Mouse (Mus musculus) hindbrain, embryonic 12.5 days (tissue): ENCODE results near the gene Dnajb3. TPM values are rescaled to one million over a fixed set of nuclear protein-coding genes. Genes with fewer than 3 reads are reported as not detected.
A peak's percentile ranks its signal among the peaks of the same experiment; 100 is the strongest.

Experiments
- ATAC-seq: fragments of 200-750 bp; cut with Nextera tagmentation; 2 replicates; pipeline ENCODE4 v1.8.0; 2017; ENCODE audit warnings: moderate TSS enrichment; ENCODE audit not compliant: low FRiP score
- H3K27ac ChIP-seq: fragments of 300-500 bp; sonication (generic); 2 replicates; pipeline ENCODE4 v1.5.1; 2016; ENCODE audit warnings: mild to moderate bottlenecking
- H3K27me3 ChIP-seq: fragments of 300-500 bp; sonication (generic); 2 replicates; pipeline ENCODE4 v1.6.1; 2016; ENCODE audit warnings: mild to moderate bottlenecking
- H3K36me3 ChIP-seq: fragments of 300-500 bp; sonication (generic); 2 replicates; pipeline ENCODE4 v1.6.1; 2016; ENCODE audit warnings: mild to moderate bottlenecking
- H3K4me1 ChIP-seq: fragments of 300-500 bp; sonication (generic); 2 replicates; pipeline ENCODE4 v1.6.1; 2016
- H3K4me2 ChIP-seq: fragments of 300-500 bp; sonication (generic); replicated peaks from 2 replicates; pipeline ENCODE4 v1.6.1; 2016; ENCODE audit warnings: mild to moderate bottlenecking
- H3K4me3 ChIP-seq: fragments of 300-500 bp; sonication (generic); 2 replicates; pipeline ENCODE4 v1.5.1; 2016; ENCODE audit warnings: mild to moderate bottlenecking
- H3K9ac ChIP-seq: fragments of 300-500 bp; sonication (generic); 2 replicates; pipeline ENCODE4 v1.6.1; 2016; ENCODE audit warnings: mild to moderate bottlenecking, moderate library complexity
- H3K9me3 ChIP-seq: fragments of 300-500 bp; sonication (generic); replicated peaks from 2 replicates; pipeline ENCODE4 v1.6.1; 2016; ENCODE audit warnings: mild to moderate bottlenecking
- WGBS: fragments of 180-500 bp; shearing (Covaris S2); methylation state at CpG from one replicate; pipeline ENCODE4 v1.1.7; 2016; 5-methylcytosine and 5-hydroxymethylcytosine counted together
- polyA plus RNA-seq: library from polyadenylated mRNA; unstranded; fragments of >200 nt; fragmentation: Nextera tagmentation; extraction: Ambion mirVana; gene quantifications from 2 replicates; pipeline ENCODE4 v1.2.1, GENCODE M21; 2016

Gene Dnajb3
- polyA plus RNA-seq: 14.1 and 19.0 TPM in 2 replicates

DNA sequence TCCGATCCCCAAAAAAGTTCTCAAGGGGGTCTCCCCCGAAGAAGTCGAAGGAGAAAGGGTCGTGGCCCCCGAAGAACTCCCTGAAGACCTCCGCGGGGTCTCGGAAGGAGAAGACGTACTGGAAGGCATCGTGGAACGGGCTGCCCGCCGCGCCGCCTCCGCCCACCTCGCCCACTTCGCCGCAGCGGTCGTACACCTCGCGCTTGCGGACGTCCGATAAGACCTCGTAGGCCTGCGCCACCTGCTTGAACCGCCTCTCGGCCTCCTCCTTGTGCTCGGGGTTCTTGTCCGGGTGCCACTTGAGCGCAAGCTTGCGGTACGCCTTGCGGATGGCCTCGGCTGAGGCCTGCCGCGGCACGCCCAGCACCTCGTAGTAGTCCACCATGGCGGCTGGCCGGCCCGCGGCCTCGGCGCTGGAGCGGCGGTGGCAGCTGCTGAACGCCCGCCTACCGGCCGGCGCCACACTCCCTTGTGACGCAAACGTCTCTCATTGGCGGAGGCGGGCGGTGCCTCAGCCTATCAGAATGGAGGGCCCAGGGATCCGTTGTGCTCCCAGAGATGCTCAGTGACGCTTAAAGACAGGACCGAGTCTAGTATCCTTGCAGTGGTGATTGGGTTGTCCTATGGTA lies at the start of gene Dnajb3:
TSS of gene Dnajb3 (minus strand) at position 489 of the 629 bp plus-strand sequence.
- peaks cover 6% of the 10 kb centered on the region for H3K4me1 ChIP-seq
- no peaks in the 10 kb centered on the region; the same call in 1 of the 2 replicates for H3K9me3 ChIP-seq
- WGBS: 5% methylated on average over 55 of the region's 62 CpGs
- peak; percentile 100 for ATAC-seq
- no peaks in the 10 kb centered on the region for H3K36me3 ChIP-seq
- H3K27ac ChIP-seq: peak within 1 kb of the TSS; percentile 48; the same call in 1 of the 2 replicates
- H3K27me3 ChIP-seq: no peaks in the 10 kb centered on the region
- H3K9ac ChIP-seq: peak within 1 kb of the TSS; percentile 67
- peak within 1 kb of the TSS; percentile 75 for H3K4me2 ChIP-seq
- peak within 1 kb of the TSS; percentile 46 for H3K4me3 ChIP-seq

DNA sequence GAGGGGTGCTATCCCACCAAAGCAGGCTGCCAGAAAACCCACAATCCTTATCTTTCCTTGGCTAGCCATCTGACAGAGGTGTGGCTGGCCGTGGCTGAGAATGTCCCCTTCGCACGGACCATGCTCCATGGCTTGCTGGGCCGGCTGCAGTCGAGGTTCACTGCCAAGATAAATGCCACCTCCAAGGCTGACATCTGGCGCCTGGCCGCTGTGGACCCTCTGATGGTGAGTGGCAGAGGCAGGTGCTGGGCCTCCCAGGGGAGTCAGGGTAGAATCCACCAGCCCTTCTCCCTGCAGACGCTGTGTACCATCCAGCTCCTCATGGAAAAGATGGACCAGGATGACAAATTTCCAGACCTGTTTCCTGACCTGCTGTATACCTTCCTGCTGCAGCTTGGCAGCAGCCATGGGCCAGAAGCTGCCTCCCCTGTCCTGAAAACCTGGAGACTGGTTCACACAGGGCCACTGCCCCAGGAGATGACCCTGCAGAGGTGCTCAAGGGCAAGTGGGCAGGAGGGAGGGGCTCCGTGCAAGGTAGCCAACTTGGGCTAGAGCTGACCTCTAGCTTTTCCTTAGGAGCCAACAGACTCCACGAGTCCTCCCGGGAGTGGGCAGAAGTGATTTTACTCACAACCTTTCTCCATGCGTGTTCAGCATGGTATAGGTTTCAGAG lies 49.3 kb upstream of the Dnajb3 start:
- Histone ChIP-seq H3K4me2 (no peak overlapping the region), H3K27me3 (no peaks in the 10 kb centered on the region), H3K27ac (no peak overlapping the region), H3K4me1 (no peaks in the 10 kb centered on the region), H3K9me3 (peaks cover 87% of the 10 kb centered on the region), H3K4me3 (no peak overlapping the region), H3K9ac (no peak overlapping the region), H3K36me3 (peaks cover 7% of the 10 kb centered on the region)
- 86% methylated on average over 12 of the region's 12 CpGs for WGBS
- ATAC-seq: peak; percentile 2; the same call in 1 of the 2 replicates

DNA sequence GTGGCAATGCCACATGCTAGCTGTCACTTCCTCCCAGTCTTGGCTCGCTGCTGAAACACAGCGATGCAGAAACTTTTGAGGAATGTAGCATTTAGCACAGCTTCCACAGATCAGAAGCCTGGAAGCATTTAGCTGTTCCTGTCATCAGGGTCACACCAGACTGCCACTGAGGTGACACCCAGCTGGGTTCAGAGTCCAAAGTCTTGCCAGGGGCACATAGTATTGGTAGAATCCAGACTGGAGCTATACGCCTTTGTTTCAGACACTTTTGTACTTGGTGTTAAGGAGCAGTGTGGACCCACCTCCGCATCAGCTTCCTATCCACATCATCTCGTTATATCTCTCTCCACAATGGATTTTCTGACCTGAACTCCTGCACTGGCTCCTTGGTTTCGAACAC lies 48.0 kb upstream of the Dnajb3 start:
- no peak overlapping the region for H3K9ac ChIP-seq
- H3K27me3 ChIP-seq: no peaks in the 10 kb centered on the region
- peaks cover 92% of the 10 kb centered on the region for H3K9me3 ChIP-seq
- H3K27ac ChIP-seq: no peak overlapping the region
- no peak overlapping the region for H3K4me2 ChIP-seq
- no peaks in the 10 kb centered on the region for H3K4me1 ChIP-seq
- no peak for ATAC-seq
- no peaks in the 10 kb centered on the region for H3K36me3 ChIP-seq
- H3K4me3 ChIP-seq: no peak overlapping the region
- WGBS: 74% methylated on average over 6 of the region's 6 CpGs

DNA sequence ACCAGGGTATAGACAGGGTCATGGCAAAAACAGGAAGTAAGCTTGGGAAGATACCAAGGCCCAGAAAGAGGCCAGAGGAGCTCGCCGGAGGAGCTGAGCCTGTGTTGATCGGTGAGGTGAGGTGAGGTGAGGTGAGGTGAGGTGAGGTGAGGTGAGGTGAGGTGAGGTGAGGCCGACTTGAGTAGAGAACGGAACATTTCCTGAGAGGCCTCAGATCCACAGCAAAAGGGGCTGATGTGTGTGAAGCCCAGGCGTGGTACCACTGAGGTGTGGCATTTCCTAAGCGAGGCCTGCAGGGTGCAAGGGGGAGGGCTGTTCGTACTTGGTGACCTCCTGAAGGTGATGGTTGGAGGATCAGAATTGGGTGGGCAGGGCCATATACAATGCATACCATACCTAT lies 47.5 kb upstream of the Dnajb3 start:
- Histone ChIP-seq H3K4me2 (no peak overlapping the region), H3K9me3 (peaks cover 93% of the 10 kb centered on the region), H3K27ac (no peak overlapping the region), H3K4me3 (no peak overlapping the region), H3K36me3 (no peaks in the 10 kb centered on the region), H3K9ac (no peak overlapping the region), H3K27me3 (no peaks in the 10 kb centered on the region), H3K4me1 (no peaks in the 10 kb centered on the region)
- 72% methylated on average over 8 of the region's 8 CpGs for WGBS
- no peak for ATAC-seq

- ATAC-seq: no peak
- Histone ChIP-seq H3K36me3 (no peaks in the 10 kb centered on the region), H3K9ac (no peak overlapping the region), H3K4me1 (no peaks in the 10 kb centered on the region), H3K4me2 (no peak overlapping the region), H3K9me3 (peaks cover 93% of the 10 kb centered on the region), H3K27me3 (no peaks in the 10 kb centered on the region), H3K27ac (no peak overlapping the region), H3K4me3 (no peak overlapping the region)
- 81% methylated on average over 5 of the region's 5 CpGs for WGBS
These were observed 44.4 kb upstream of the Dnajb3 start for GRCm38 (mm10) chr1:88250023-88250422.

- Histone ChIP-seq H3K9ac (no peak overlapping the region), H3K36me3 (no peaks in the 10 kb centered on the region), H3K4me2 (no peak overlapping the region), H3K27me3 (no peaks in the 10 kb centered on the region), H3K4me1 (no peaks in the 10 kb centered on the region), H3K4me3 (no peak overlapping the region), H3K9me3 (peaks cover 93% of the 10 kb centered on the region), H3K27ac (no peak overlapping the region)
- ATAC-seq: no peak
- 77% methylated on average over 7 of the region's 7 CpGs for WGBS
These were observed 44.0 kb upstream of the Dnajb3 start for GRCm38 (mm10) chr1:88249596-88249995.

- no peak overlapping the region for H3K4me2 ChIP-seq
- no peaks in the 10 kb centered on the region for H3K4me1 ChIP-seq
- H3K9me3 ChIP-seq: peaks cover 92% of the 10 kb centered on the region
- H3K27me3 ChIP-seq: no peaks in the 10 kb centered on the region
- no peak overlapping the region for H3K27ac ChIP-seq
- H3K36me3 ChIP-seq: no peaks in the 10 kb centered on the region
- no peak for ATAC-seq
- no peak overlapping the region for H3K4me3 ChIP-seq
- no peak overlapping the region for H3K9ac ChIP-seq
- WGBS: 71% methylated on average over 4 of the region's 4 CpGs
These were observed 43.1 kb upstream of the Dnajb3 start for GRCm38 (mm10) chr1:88248658-88249057.

DNA sequence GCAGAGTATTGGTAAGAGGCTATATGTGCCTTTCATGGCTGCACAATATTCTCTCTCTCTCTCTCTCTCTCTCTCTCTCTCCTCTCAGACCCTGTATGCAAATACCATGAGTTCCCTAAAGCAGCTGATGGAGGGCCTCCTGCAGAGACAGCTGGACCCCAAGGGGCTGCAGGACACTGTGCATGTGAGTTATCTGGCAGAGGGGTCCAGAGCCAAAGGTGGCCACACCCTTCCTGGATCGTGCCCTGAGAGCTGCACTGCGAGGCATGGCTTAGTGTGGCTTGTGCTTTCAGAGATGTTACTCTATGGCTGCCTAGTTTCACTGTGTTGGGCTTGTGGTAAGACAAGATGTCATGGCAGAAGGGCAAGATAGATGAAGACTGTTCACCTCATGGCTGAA lies 42.1 kb upstream of the Dnajb3 start:
- Histone ChIP-seq H3K27me3 (no peaks in the 10 kb centered on the region), H3K4me3 (no peak overlapping the region), H3K4me2 (no peak overlapping the region), H3K9ac (no peak overlapping the region), H3K9me3 (peaks cover 93% of the 10 kb centered on the region), H3K36me3 (no peaks in the 10 kb centered on the region), H3K4me1 (no peaks in the 10 kb centered on the region), H3K27ac (no peak overlapping the region)
- 48% methylated on average over 2 of the region's 2 CpGs for WGBS
- ATAC-seq: no peak

- Histone ChIP-seq H3K4me2 (no peak overlapping the region), H3K4me3 (no peak overlapping the region), H3K9me3 (peaks cover 94% of the 10 kb centered on the region), H3K4me1 (no peaks in the 10 kb centered on the region), H3K27ac (no peak overlapping the region), H3K36me3 (no peaks in the 10 kb centered on the region), H3K27me3 (no peaks in the 10 kb centered on the region), H3K9ac (no peak overlapping the region)
- no peak for ATAC-seq
- WGBS: 44% methylated on average over 6 of the region's 6 CpGs
These were observed 40.8 kb upstream of the Dnajb3 start for GRCm38 (mm10) chr1:88246386-88246785.

DNA sequence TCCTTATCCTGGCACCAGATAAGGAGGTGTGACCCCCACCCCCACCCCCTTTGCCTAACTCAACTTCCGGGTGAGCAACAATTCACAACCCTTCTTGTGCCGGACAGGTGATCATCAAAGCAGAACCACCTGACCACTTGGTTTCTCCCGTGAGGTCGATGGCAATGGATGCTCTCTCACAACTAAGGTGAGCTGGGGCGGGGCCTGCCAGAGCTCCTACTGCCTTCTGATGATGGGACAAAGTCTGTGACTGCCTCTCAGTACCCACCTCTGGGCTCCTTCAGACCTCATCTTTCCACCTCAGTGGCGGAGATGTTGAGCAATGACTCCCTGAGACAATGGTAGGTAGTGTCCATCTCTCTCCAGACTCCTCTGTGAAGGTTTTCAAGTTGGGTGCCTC lies 40.3 kb upstream of the Dnajb3 start:
- H3K4me3 ChIP-seq: no peak overlapping the region
- WGBS: 78% methylated on average over 6 of the region's 6 CpGs
- no peak overlapping the region for H3K27ac ChIP-seq
- H3K27me3 ChIP-seq: no peaks in the 10 kb centered on the region
- no peaks in the 10 kb centered on the region for H3K4me1 ChIP-seq
- ATAC-seq: no peak
- peaks cover 94% of the 10 kb centered on the region for H3K9me3 ChIP-seq
- no peaks in the 10 kb centered on the region for H3K36me3 ChIP-seq
- no peak overlapping the region for H3K9ac ChIP-seq
- H3K4me2 ChIP-seq: no peak overlapping the region

DNA sequence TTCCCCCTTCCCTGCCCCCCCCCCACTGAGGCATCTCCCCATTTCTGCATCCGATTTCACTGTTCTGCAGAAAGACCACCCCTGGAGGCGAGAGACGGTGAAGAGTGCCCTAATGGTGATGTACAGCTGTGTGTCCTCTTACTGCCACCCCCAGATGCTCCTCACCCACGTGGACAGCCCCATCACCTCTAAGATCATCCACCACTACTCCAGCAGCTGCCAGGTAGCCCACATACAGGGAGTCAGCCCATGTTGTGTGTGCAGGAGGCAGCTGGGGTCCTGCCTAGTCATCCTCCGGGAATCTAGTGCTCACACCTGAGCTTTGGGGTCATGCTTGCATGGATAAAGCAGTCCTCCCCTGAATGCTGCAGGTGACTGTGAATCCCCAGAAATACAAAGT lies 38.3 kb upstream of the Dnajb3 start:
- Histone ChIP-seq H3K4me2 (no peak overlapping the region), H3K4me1 (no peaks in the 10 kb centered on the region), H3K27ac (no peak overlapping the region), H3K9ac (no peak overlapping the region), H3K36me3 (no peaks in the 10 kb centered on the region), H3K9me3 (peaks cover 94% of the 10 kb centered on the region), H3K4me3 (no peak overlapping the region), H3K27me3 (no peaks in the 10 kb centered on the region)
- 67% methylated on average over 5 of the region's 5 CpGs for WGBS
- ATAC-seq: no peak

DNA sequence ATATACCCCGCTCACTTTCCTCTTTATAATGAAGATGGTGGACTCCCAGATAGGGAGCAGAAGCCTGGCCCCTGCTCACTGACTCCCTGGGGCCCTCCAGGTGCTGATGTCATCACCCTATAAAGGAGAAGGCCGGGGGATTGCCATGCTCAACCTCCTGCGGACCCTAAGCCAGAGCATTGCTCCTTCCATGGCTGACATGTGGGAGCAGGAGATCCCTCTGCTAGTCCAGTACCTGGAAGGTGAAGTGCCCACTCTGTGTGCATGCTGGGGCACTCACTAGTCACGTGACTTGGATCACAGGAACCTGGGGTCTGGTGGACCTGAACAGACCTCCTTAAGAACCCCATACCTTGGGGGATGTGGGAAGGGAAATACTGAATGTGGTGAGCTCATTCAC lies 35.0 kb upstream of the Dnajb3 start:
- no peak overlapping the region for H3K9ac ChIP-seq
- no peak overlapping the region for H3K4me3 ChIP-seq
- H3K36me3 ChIP-seq: no peaks in the 10 kb centered on the region
- H3K27me3 ChIP-seq: no peaks in the 10 kb centered on the region
- no peaks in the 10 kb centered on the region for H3K4me1 ChIP-seq
- H3K4me2 ChIP-seq: no peak overlapping the region
- H3K27ac ChIP-seq: no peak overlapping the region
- H3K9me3 ChIP-seq: peaks cover 92% of the 10 kb centered on the region
- 76% methylated on average over 4 of the region's 4 CpGs for WGBS
- peak; percentile 13 for ATAC-seq

DNA sequence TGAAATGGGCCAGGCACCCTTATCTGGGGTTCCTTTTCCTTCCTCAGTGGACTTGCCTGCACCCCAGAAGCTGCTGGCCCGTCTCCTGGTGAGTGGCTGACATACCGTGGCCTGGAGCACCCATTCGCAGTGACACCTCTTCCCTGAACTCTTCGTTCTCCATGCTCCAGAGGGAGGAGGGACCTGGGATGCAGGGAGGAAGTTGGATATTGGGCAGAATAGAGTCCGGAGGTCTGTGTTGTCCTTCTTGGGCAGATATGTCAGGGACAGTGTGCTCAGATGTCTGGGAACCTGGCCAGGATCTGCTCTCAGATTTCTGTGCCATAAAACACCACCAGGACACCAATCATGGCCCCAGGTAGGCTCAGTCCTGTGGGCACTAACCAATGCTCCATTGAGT lies 34.5 kb upstream of the Dnajb3 start:
- Histone ChIP-seq H3K27ac (no peak overlapping the region), H3K9ac (no peak overlapping the region), H3K9me3 (peaks cover 92% of the 10 kb centered on the region), H3K27me3 (no peaks in the 10 kb centered on the region), H3K4me1 (no peaks in the 10 kb centered on the region), H3K36me3 (no peaks in the 10 kb centered on the region), H3K4me2 (no peak overlapping the region), H3K4me3 (no peak overlapping the region)
- 74% methylated on average over 5 of the region's 5 CpGs for WGBS
- ATAC-seq: no peak
